Mouse (Mus musculus) limb, embryonic 10.5 days (tissue): ENCODE results near the gene Espl1. TPM values are rescaled to one million over a fixed set of nuclear protein-coding genes. Genes with fewer than 3 reads are reported as not detected.

ENCODE experiments used
- polyA plus RNA-seq: library from polyadenylated mRNA; unstranded; fragments of >200 nt; fragmentation: Nextera tagmentation; extraction: Ambion mirVana; gene quantifications from 2 replicates; pipeline ENCODE4 v1.2.1, GENCODE M21; 2016

Espl1 gene
- polyA plus RNA-seq, 1 experiment from 2014 or later, result 60.6 TPM

Other genes starting within 250 kb of the Espl1 start
- 133 and 140 TPM in 2 replicates for gene Eif4b, start 222.5 kb upstream of the Espl1 start, polyA plus RNA-seq
- 13.0 and 18.6 TPM in 2 replicates for gene Tns2, start 195.9 kb upstream of the Espl1 start, polyA plus RNA-seq
- 12.6 and 14.6 TPM in 2 replicates for gene Spryd3, start 160.0 kb upstream of the Espl1 start, polyA plus RNA-seq
- 0.23 and 0.46 TPM in 2 replicates for gene Igfbp6, start 151.9 kb upstream of the Espl1 start, polyA plus RNA-seq
- gene Soat2, start 145.7 kb upstream of the Espl1 start, polyA plus RNA-seq, result 0.06 and 0.24 TPM in 2 replicates
- 73.0 and 88.7 TPM in 2 replicates for gene Zfp740, start 93.0 kb upstream of the Espl1 start, polyA plus RNA-seq
- 38.8 and 55.0 TPM in 2 replicates for gene Csad, start 91.5 kb upstream of the Espl1 start, polyA plus RNA-seq
- 1.2 and 1.5 TPM in 2 replicates for gene Itgb7, start 64.3 kb upstream of the Espl1 start, polyA plus RNA-seq
- gene Rarg, start 38.7 kb upstream of the Espl1 start, polyA plus RNA-seq, result 111 and 148 TPM in 2 replicates
- 1.1 and 1.4 TPM in 2 replicates for gene Gm9918, start 25.7 kb upstream of the Espl1 start, polyA plus RNA-seq
- gene Mfsd5, start 16.8 kb upstream of the Espl1 start, polyA plus RNA-seq, result 69.5 and 76.5 TPM in 2 replicates
- gene Pfdn5, start 29.9 kb downstream of the Espl1 start, polyA plus RNA-seq, result 351 and 381 TPM in 2 replicates
- gene Myg1, start 35.4 kb downstream of the Espl1 start, polyA plus RNA-seq, result 123 and 135 TPM in 2 replicates
- gene Aaas, start 54.5 kb downstream of the Espl1 start, polyA plus RNA-seq, result 150 and 163 TPM in 2 replicates
- 1.6 and 1.8 TPM in 2 replicates for gene Sp7, start 70.9 kb downstream of the Espl1 start, polyA plus RNA-seq
- 9.1 and 9.8 TPM in 2 replicates for gene Sp1, start 109.9 kb downstream of the Espl1 start, polyA plus RNA-seq
- 0.15 TPM in 1 of 2 replicates, not detected in the other for gene Amhr2, start 149.1 kb downstream of the Espl1 start, polyA plus RNA-seq
- 57.6 and 60.5 TPM in 2 replicates for gene Prr13, start 162.8 kb downstream of the Espl1 start, polyA plus RNA-seq
- 230 and 235 TPM in 2 replicates for gene Pcbp2, start 174.3 kb downstream of the Espl1 start, polyA plus RNA-seq
- 3.8 and 4.8 TPM in 2 replicates for gene Gm10337, start 207.5 kb downstream of the Espl1 start, polyA plus RNA-seq
- gene Map3k12, start 220.8 kb downstream of the Espl1 start, polyA plus RNA-seq, result 23.8 and 27.7 TPM in 2 replicates
- gene Tarbp2, start 221.9 kb downstream of the Espl1 start, polyA plus RNA-seq, result 143 and 150 TPM in 2 replicates
- gene Npff, start 228.7 kb downstream of the Espl1 start, polyA plus RNA-seq, result 1.7 and 1.8 TPM in 2 replicates